ENCODE assay signal across 8 mouse cellular contexts in genomic region chr17:27819521-27819970, GRCm38 (mm10). TPM values are rescaled to one million over a fixed set of nuclear protein-coding genes. Genes with fewer than 3 reads are reported as not detected.
A peak's percentile ranks its signal among the peaks of the same experiment; 100 is the strongest.
DNase-seq lines count a peak whose midpoint lies in the region; ATAC-seq and TF ChIP-seq lines count a peak whose summit lies in the region.

No protein-coding gene starts in this region.

- no peak for TF ChIP-seq CTCF in brain, embryonic 14.5 days (IDR thresholded peaks at IDR 0.05; ENCODE audit: borderline replicate concordance, extremely low read depth, insufficient read depth, insufficient read length)

- H3K9me3 ChIP-seq in heart, embryonic 16.5 days (replicated peaks; ENCODE audit: control insufficient read depth, low read length) = no peaks in the 10 kb centered on the region
- H3K9me3 ChIP-seq in limb, embryonic 15.5 days = no peaks in the 10 kb centered on the region
- H3K9me3 ChIP-seq in neural tube, embryonic 13.5 days = no peaks in the 10 kb centered on the region

- peak overlapping the region; percentile 72 for H3K4me3 ChIP-seq in heart, embryonic 16.5 days (ENCODE audit: low read length)
- peak overlapping the region; percentile 92 for H3K4me3 ChIP-seq in limb, embryonic 15.5 days
- H3K4me3 ChIP-seq in neural tube, embryonic 13.5 days = peak overlapping the region; percentile 99

- peak overlapping the region; percentile 84 for H3K4me2 ChIP-seq in heart, embryonic 16.5 days (ENCODE audit: low read depth, low read length)
- peak overlapping the region; percentile 74 for H3K4me2 ChIP-seq in limb, embryonic 15.5 days
- H3K4me2 ChIP-seq in neural tube, embryonic 13.5 days = peak overlapping the region; percentile 94

- TF ChIP-seq POLR2A in brain, embryonic 14.5 days (IDR thresholded peaks at IDR 0.05; ENCODE audit: borderline replicate concordance, extremely low read depth, insufficient read depth, insufficient read length, poor library complexity, severe bottlenecking) = no peak

- H3K27me3 ChIP-seq in heart, embryonic 16.5 days (ENCODE audit: control insufficient read depth, insufficient read depth, low read length) = no peaks in the 10 kb centered on the region
- H3K27me3 ChIP-seq in limb, embryonic 15.5 days = no peaks in the 10 kb centered on the region
- no peaks in the 10 kb centered on the region for H3K27me3 ChIP-seq in neural tube, embryonic 13.5 days

- peak; percentile 27 for DNase-seq in embryo, embryonic 10 days (ENCODE audit: low spot score)
- DNase-seq in embryo, embryonic 10.5 days (ENCODE audit: low spot score) = no peak
- peak; percentile 64 for DNase-seq in 3T3-L1 (ENCODE audit: low read depth, low spot score)
- peak; percentile 27 for DNase-seq in brain, embryonic 14.5 days (ENCODE audit: low read depth)
- DNase-seq in ovary, postnatal 14 days (ENCODE audit: low spot score) = no peak

- H3K36me3 ChIP-seq in heart, embryonic 16.5 days (ENCODE audit: control insufficient read depth, insufficient read depth) = no peaks in the 10 kb centered on the region
- H3K36me3 ChIP-seq in limb, embryonic 15.5 days = no peaks in the 10 kb centered on the region
- no peaks in the 10 kb centered on the region for H3K36me3 ChIP-seq in neural tube, embryonic 13.5 days

- H3K4me1 ChIP-seq in heart, embryonic 16.5 days (ENCODE audit: control insufficient read depth, insufficient read depth, low read length) = peaks cover 17% of the 10 kb centered on the region
- peaks cover 25% of the 10 kb centered on the region for H3K4me1 ChIP-seq in limb, embryonic 15.5 days
- peaks cover 34% of the 10 kb centered on the region for H3K4me1 ChIP-seq in neural tube, embryonic 13.5 days (replicated peaks)

- H3K9ac ChIP-seq in heart, embryonic 16.5 days (ENCODE audit: low read length) = peak overlapping the region; percentile 81
- H3K9ac ChIP-seq in limb, embryonic 15.5 days = peak overlapping the region; percentile 90
- peak overlapping the region; percentile 96 for H3K9ac ChIP-seq in neural tube, embryonic 13.5 days

- under 1% methylated on average over 20 of the region's 20 CpGs for WGBS in heart, embryonic 16.5 days
- under 1% methylated on average over 20 of the region's 20 CpGs for WGBS in limb, embryonic 15.5 days
- WGBS in neural tube, embryonic 13.5 days = under 1% methylated on average over 20 of the region's 20 CpGs

- H3K27ac ChIP-seq in heart, embryonic 16.5 days (ENCODE audit: low read length) = peak overlapping the region; percentile 92
- H3K27ac ChIP-seq in limb, embryonic 15.5 days = peak overlapping the region; percentile 90
- H3K27ac ChIP-seq in neural tube, embryonic 13.5 days (replicated peaks) = peak overlapping the region; percentile 84

- no peak for ATAC-seq in heart, embryonic 16.5 days (replicated peaks; ENCODE audit: extremely low read depth, insufficient read depth, low FRiP score)
- ATAC-seq in limb, embryonic 15.5 days (ENCODE audit: insufficient number of reproducible peaks, low FRiP score, low TSS enrichment, low read depth) = no peak
- ATAC-seq in neural tube, embryonic 13.5 days (ENCODE audit: low read depth) = no peak

RNA-seq across cellular contexts. Expression of gene D17Wsu92e, which starts 0.9 kb away (rescaled TPM):
- 46.7 and 56.5 TPM in 2 replicates for polyA plus RNA-seq in brain, embryonic 14.5 days (2012; rRNA removed)
- 15.4 and 16.0 TPM in 2 replicates for polyA plus RNA-seq in heart, embryonic 16.5 days (2015; fragmentation: Nextera tagmentation; extraction: Ambion mirVana)
- polyA plus RNA-seq in limb, embryonic 15.5 days (2015; fragmentation: Nextera tagmentation; extraction: Ambion mirVana) = 16.4 and 17.0 TPM in 2 replicates
- polyA plus RNA-seq in neural tube, embryonic 13.5 days (2015; fragmentation: Nextera tagmentation; extraction: Ambion mirVana) = 9.2 and 10.0 TPM in 2 replicates

RNA-seq across cellular contexts. Expression of gene Snrpc, which starts 18.4 kb away (rescaled TPM):
- polyA plus RNA-seq in brain, embryonic 14.5 days (2012; rRNA removed) = 156 and 218 TPM in 2 replicates
- 186 and 189 TPM in 2 replicates for polyA plus RNA-seq in heart, embryonic 16.5 days (2015; fragmentation: Nextera tagmentation; extraction: Ambion mirVana)
- polyA plus RNA-seq in limb, embryonic 15.5 days (2015; fragmentation: Nextera tagmentation; extraction: Ambion mirVana) = 270 and 277 TPM in 2 replicates
- 257 and 271 TPM in 2 replicates for polyA plus RNA-seq in neural tube, embryonic 13.5 days (2015; fragmentation: Nextera tagmentation; extraction: Ambion mirVana)

RNA-seq across cellular contexts. Expression of gene Uhrf1bp1, which starts 36.7 kb away (rescaled TPM):
- polyA plus RNA-seq in brain, embryonic 14.5 days (2012; rRNA removed) = 13.0 and 16.7 TPM in 2 replicates
- polyA plus RNA-seq in heart, embryonic 16.5 days (2015; fragmentation: Nextera tagmentation; extraction: Ambion mirVana) = 2.4 and 3.0 TPM in 2 replicates
- 4.5 and 5.7 TPM in 2 replicates for polyA plus RNA-seq in limb, embryonic 15.5 days (2015; fragmentation: Nextera tagmentation; extraction: Ambion mirVana)
- polyA plus RNA-seq in neural tube, embryonic 13.5 days (2015; fragmentation: Nextera tagmentation; extraction: Ambion mirVana) = 5.1 and 6.0 TPM in 2 replicates

Comparison
In these comparisons a context has a peak if more than half of its experiments do, and no peak if none do; other contexts are left out.
1. DNase-seq: peak in embryo, embryonic 10 days (single experiment), 3T3-L1 (single experiment) and brain, embryonic 14.5 days (single experiment); none in embryo, embryonic 10.5 days (single experiment) and ovary, postnatal 14 days (single experiment).
2. Peak in every context shown above with its lines, with median percentiles within 50 percentile points of each other: H3K27ac ChIP-seq, H3K4me2 ChIP-seq, H3K4me3 ChIP-seq and H3K9ac ChIP-seq.